Mouse (Mus musculus): ENCODE results near the gene Cbln3.

GRCm38 (mm10) chr14:55884166-55884565 is at the start of gene Cbln3:
- TF ChIP-seq MYOG (IDR thresholded peaks at IDR 0.05; ENCODE audit: control insufficient read depth, extremely low read depth, insufficient read length): no peak
- TF ChIP-seq CTCF (IDR thresholded peaks at IDR 0.05; ENCODE audit: control insufficient read depth, insufficient read depth, insufficient read length): no peak
- TF ChIP-seq MYOD1 (IDR thresholded peaks at IDR 0.05; ENCODE audit: control insufficient read depth, insufficient read length, low read depth): no peak
- no peak for TF ChIP-seq CEBPB (IDR thresholded peaks at IDR 0.05; ENCODE audit: low read depth)
- TF ChIP-seq MAX (IDR thresholded peaks at IDR 0.05): no peak

Measured in C2C12 (cell line).